Mouse (Mus musculus): Measurements from ENCODE around the gene Zbtb32.
A peak's percentile ranks its signal among the peaks of the same experiment; 100 is the strongest.

Gene Zbtb32

DNA sequence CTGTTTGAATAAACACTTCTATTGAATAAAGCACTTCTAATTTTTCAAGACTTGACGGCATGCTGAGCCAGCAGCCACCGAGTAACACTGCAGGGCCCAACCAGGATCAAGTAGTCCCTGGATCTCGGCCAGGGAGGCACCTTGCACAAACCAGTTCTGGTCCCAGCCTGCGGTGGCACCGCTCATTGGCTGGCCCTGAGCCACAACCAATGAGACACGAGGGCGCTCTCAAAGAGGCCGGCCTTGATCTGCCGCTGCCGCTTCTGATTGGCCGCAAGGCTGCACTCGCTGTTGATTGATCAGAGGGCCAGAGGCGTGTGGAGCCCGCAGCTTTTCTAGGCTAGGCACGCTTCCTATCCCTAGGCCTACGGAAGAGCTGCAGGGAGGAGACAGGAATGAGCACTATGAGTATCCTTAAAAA lies 1.2 kb upstream of the Zbtb32 start:
- DNase-seq, result peak; percentile 97

DNA sequence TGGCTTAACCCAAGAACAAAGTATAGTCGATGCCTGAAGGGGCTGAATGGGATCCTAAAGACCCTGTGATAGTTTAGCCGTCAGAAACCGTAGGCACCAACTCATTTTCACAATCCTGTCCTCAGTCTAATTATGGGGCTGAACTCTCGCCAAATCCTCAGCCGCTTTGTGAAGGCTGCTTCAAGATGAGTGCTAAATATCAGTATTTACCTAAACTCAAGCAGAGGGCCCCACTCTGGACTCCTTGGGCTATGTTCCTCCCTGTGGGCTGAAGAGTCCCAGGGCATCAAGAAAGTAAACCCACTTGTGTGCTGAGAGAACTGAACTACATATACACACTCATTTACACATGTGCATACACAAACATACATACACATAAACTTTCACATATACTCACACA lies 1.9 kb downstream of the Zbtb32 start:
- no peak for DNase-seq

DNA sequence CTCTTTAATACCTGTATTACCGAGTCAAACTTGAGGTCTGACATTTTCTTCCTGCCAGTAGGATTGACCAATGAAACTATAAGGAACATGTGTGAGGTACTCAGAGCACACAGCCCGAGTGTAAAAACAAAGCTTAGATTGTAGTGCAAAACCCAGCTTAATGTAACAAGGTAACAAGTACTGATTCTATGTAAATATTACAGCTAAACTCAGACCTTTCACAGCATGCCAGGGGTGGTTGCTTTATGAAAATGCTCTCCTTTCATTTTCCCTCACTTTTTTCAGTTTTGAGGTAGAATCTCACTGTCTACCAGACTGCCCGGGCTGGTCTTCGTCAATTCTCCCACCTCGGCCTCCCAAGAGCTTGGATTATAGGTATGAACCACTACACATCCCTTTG lies 2.6 kb downstream of the Zbtb32 start:
- no peak for DNase-seq

DNA sequence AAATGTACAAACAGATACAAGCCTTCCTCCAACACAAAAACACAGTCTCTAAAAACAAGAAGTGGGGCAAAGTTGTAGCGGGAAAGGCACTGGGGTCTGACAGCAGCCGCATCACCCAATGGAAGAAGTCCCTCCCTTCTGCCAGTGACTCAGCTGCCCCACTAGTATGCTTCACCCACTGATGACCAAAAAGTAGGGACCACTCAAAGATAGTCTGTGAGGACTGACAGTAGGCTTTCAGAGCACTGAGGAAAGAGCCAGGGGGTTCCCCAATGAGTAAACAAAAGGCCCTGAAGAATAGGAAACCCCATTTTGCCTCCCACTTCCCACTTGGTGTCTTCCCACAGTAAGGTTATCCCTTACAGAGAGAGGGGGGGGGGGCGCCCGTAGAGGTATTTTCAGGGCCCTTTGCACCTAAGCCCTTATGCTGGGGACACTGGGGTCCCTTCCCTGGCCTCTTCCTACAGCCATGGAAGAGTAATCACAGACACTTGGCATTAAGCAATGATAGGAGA lies 4.1 kb downstream of the Zbtb32 start:
- DNase-seq, result no peak

DNA sequence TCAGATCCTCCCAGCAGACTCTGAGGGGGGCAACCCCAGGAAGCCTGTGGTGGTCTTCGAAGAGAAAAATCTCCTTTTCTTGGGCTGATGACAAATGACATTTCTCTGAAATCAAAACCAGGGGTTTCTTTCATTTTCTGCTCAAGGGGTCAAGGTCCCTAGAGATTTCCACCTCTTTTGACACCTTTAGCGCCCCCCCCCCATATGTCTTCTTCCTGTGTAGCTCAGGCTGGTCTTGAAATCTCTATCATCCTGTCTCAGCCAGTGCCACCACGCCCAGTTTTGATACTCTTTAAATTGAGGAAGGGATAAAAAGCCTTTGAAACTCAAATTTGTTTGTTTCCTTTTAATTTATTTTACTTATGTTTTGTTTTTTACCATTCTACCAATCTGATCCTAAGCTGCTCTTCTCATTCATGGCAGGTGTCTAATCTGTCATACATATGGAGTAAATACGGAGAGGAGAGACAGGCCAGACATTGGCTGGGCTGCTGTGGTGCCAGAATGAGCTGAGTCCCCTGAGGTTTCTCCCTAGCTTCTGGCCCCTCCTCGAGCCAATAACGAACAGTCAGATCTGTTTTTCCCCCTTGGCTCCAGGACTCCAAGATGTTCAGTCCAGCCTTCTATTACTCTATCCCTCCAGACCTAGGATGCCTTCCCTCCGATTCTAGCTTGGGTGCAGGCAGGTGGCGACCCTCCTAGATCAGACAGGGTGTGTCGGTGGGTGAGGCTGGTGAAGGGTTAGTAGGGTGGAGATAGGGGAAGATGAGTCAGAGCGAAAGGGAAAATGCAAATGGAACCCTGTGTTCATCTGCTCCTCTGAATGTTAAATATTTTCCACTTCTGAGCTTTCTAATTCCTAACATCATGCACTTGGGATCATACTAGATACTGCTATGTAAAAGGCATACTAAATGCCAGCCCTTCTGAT lies 4.9 kb downstream of the Zbtb32 start:
- no peak for DNase-seq

DNA sequence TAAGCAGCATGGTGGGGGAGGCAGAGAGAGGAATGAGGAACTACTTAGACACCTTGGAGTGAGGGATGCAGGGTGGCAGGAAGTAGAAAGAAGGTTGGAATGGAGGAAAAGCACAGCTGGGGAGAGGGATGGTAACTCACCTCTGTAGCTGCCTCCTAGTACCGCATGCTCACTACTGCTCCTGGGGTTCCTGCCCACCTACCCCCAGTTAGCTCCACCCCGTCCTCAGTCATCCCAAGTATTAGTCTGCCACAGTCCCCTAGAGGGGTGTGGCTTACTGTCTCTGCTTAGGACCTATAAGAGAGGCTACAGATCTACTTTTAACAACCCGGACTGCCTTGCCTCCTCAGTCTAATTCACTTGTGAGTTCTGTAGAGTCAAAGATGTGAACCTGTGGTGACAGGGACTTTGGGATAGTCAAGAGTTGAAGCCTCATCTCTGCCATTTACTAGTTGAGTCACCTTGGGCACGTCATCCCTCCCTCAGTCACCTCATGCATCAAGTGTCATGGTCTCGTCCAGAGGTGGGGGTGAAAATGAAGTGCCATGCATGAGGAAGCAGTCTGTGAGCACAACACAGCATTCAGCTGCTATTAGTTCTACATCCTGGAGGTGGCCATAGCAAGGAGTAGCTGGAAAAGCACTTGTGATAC lies 5.8 kb downstream of the Zbtb32 start:
- DNase-seq, result no peak

DNA sequence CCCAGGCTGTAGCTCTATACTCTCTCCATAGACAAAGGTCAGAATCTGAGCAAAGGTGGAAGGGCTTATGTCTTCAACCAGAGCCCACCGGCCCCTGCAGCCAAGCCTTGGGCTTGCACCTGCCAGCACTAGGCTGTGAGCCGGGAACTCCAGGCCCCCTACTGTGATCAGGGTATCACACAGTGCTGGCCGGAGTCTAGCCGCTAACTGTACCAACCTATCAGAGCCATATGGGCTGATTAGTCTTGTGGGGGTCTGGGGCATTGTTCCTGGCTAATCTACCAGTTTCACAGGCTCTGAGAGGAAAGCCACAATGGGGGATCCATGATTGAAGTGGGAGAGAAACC lies 7.1 kb downstream of the Zbtb32 start:
- DNase-seq, result no peak

DNA sequence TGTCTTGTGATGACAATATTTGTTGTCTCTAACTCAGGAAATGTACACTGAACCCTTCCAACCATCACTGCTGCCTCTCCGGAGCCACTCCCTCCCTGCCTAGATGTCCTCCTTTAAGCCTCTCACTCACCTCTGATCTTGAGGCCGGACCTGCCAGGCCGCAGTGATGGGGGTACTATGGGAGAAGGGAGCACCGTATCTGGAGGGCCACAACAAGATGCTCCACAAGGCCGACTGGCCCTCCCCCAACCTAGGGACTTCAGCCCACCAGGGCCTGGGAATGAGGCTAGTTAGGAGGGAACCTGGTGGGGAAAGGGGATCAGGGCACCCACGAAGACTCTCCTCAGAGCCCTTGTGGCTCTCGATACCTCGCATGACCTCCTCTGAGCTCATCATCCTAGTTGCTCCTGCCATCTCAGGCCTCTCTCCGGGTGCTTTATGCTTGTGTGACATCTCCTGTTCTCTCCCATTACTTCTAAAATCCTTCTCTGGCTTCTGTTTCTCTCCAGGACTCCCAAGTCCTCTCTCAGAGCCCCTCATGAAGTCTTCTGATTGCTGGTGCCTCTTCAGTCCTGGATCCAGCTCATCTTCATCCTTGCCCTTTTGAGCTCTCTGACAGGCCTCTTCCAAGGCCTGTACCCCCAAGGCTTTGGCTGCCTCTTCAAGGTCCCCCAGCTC lies 7.6 kb downstream of the Zbtb32 start:
- no peak for DNase-seq

DNA sequence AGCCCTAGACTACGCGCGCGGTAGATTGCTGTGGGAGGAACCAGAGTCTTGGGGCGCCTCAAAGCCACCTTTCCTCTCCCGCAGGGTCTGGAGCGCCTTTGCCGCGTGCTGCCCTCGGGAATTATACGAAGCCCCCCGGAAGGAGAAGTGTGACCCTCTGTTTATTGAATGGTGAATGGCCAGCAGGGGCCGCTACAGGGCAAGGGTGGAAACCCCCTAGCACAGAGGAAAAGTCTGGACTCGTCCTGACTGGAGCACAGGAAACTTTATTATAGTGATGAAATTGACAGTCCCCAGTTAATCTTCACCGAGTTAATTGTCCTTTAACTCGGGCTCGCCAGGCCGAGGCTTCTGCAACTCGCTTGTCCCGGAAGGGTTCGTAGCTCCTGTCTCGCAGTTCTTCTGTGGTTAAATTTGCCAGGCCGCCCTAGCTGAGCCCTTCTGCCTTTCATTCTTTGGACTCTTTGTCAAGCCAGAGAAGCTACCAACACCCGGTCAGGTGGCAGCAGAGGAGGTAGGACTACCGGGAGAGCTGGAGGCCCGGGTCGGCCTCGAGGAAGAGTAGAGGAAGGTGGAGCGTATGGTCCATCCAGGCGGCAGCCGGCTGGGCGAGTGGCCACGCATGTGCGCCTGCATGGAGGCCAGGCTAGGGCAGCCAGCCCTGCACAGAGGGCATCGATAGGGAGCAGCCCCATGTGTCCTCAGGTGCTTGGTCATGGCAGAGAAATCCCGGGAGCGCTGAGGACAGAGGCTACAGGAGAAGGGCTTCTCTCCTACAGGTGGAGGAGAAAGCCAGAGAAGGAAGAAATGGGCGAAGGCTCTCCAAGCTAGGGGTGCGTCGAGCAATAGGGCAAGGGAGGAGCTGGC lies 9.0 kb downstream of the Zbtb32 start:
- peak; percentile 89 for DNase-seq

DNA sequence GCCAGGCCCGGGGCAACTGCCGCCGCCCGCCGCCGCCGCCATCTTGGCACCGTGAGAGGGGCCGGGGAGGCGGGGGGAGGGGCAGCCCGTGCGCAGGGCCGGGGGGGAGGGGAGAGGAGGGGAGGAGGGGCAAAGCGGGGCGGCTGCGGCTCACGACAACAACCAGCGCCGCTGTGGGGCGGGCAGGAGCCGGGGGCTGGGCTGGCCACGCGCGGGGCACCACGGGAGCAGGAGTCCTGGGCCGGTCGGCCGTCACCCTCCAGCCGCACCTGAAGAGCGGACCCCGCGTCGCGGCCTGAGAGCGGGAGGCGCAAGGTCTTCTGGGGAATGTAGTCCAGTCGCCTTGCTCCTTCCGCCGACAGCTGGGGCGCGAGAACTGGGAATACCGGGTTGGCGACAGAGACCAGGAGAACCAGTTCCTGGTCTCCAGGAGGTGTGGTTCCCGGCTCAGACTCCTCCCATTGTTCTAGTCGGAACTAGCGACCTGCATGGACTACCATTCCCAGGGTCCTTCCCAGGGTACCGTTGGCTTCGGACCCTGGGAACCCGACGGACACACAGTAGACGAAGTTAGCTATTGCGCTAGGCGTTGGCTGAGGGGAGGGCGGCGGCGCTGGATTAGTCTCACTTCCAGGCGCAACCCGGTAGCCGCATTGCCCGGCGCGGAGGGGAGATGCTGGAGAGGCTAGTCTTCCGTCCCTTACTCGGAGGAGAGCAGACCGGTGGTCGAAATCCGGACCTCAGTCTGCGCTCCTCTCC lies 9.9 kb downstream of the Zbtb32 start, which contains the start of gene Kmt2b:
Kmt2b (minus strand) TSS at position 51 of the 759 bp plus-strand sequence.
- DNase-seq, result peak; percentile 98

DNA sequence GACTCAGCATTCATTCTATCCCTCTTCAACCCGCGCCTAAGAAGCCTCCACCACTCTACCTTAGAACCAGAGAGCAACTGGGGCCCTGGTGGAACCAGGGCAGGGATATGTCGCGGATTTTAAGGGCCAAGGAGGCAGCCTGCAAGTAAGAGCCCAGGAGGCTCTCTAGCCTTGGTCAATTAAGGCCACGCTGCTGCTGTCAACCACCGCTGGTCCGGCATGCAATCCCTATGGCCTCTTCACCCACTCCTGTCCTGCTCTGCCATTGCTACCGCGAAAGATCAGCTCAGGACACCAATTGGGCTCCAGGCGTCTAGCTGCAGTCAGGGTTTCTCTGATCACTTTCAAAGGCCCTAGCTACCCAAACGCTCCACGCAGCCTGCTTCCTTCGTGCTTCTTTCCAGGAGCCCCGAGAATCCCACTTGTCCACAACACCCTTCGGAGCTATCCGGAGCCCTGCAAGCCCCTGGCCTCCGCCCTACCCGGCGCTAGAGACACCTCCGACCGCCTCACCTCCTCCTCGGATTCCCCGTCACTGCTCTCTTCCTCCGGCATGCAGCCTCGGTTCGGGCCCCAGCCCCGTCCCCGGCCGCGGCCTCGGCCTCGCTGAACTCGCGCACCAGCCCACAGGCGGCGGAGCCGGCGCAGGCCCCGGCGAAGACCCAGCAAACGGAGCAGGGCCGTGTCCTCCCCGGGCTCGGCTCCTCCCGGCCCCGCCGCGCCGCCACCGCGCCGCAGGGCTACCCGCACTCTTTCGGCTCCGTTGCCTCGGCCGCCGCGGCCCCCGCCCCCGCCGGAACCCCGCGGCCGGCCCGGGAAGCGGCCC lies 10.7 kb downstream of the Zbtb32 start:
- no peak for DNase-seq

DNA sequence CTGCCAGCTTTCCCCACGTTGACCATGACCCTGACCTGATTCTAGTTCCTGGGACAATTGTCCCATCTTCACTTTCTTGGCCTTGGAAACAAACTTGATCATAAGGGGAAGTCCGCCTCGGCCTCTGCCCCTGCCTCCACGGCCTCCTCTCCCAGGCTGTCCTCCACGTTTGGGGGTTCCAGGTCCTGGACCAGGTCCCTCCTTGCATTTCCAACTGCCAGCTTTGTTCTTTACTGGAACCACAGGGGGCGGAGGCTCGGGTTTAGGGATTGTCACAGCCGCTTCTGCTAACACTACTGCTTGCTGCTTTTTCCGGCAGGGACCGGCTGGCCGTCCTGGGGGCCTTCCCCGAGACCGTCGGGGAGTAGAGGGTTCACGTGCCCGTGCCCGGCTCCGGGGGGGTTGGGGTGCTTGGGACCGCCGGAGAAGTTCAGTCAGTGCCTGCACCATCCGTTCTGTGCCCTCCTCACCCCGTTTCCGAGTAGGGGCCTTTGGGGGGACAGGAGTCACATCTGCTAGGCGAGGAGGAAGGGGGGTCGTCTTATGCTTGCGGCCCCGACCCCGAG lies 12.2 kb downstream of the Zbtb32 start:
- no peak for DNase-seq

DNA sequence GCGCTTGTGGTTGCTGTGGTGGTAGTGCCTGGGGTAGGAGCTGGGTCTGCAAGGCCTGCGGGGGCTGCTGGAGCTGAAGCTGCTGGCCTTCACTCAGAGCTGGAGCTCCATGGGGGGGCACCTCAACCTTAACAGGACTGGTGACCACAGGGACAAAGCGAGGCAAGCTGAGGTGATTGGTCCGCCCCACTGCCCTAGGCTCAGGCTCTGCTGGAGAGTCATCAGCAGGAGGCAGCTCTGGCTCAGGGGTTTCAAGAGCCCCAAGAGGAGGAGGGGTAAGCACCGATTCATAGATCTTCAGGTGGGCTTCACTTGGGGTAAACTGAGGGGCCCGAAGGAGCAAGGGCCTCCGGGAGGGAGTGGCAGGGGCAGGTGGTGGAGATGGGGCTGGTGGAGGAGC lies 13.5 kb downstream of the Zbtb32 start:
- DNase-seq, result no peak

DNA sequence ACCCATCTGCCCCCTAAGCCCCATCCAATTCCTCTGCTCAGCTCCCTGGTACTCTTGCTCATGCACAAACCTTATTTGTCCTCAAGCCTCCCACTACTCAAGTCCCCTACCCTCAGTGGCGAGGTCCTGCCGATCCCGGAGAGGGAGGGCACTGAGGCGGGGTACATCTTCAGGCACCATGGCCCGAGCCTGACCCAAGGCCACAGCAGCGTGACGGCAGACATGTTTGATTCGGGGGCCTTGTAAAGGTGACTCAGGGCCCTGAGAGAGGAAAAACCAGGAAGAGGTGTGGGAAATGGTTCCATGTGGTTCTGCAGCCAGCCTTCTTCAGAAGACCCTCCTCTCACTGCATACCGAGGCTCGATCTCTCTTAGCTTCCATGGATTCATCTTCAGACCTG lies 14.4 kb downstream of the Zbtb32 start:
- DNase-seq, result no peak

DNA sequence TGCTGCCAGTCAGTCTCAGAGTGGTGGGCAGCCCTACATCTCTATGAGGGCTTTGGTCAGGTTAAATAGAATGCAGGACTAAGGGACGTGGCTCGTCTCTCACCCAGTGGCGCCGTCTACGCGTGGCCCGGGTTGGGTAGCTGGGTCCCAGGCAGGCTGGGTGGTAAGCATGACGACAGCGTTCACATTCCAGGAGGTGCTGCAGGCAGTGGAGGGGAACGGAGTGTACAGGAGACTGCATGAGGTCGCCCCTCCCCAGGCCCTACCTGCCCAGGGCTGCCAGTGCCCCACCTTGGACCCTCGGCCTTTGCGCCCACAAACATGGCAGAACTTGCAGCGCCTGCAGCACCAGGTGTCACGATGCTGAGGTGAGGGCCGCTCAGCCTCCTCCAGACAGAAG lies 17.2 kb downstream of the Zbtb32 start:
- DNase-seq, result no peak

DNA sequence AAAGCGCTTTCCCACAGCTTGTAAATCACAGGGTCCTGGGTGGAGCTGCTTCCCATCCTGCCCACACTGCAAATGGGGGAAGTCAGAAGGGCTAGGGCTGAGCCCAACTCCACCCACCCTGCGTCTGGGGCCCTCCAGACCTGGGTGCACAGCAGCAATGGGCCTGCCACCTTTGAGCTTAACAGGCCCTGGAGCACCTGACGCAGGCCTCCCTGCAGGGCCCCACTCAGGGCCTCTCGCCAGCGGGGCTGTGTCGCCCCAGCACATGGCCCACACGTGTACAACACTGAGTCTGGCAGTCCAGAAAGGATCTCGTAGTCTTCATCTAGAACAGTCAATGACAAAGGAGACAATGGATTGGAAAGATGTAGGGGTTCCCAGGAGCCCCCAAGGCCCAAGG lies 18.8 kb downstream of the Zbtb32 start:
- DNase-seq, result no peak

DNA sequence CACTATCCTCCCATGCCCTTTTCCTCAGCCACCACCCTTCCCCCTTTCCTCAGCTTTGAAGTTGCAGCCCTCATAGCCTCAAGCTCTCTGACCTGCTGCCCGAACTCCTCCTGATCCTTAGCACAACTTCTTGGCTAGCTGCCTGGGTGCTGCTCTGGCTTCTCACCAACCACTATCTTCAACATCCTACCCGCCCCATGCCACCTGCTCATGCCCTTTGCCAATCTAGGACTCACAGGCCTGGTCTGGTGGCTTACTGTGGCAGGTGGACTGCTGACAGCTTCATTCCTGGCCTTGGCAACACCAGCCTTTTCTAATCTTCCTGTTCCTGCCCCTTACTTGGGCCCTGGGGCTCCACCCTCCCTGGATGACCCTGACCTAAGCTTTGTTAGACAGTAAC lies 25.7 kb downstream of the Zbtb32 start:
- peak; percentile 76 for DNase-seq

DNA sequence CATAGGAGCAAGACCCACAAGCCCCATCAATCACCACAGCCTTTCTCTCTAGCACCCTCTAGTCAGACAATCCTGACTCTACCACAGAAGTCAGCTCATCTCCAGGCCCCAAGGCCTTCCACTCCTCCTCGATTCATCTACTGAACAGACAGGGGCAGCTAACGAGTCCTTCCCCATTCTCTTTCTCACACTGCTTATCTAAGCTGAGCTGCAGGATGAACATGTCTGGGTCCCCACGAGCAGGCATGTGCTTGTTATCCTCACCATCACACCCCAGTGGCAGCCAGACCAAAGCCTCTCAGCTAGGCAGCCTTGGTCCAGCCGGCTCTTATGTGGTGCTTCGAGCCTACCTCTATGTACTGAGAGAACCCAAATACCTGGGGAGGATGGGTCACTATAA lies 26.3 kb downstream of the Zbtb32 start:
- no peak for DNase-seq

DNA sequence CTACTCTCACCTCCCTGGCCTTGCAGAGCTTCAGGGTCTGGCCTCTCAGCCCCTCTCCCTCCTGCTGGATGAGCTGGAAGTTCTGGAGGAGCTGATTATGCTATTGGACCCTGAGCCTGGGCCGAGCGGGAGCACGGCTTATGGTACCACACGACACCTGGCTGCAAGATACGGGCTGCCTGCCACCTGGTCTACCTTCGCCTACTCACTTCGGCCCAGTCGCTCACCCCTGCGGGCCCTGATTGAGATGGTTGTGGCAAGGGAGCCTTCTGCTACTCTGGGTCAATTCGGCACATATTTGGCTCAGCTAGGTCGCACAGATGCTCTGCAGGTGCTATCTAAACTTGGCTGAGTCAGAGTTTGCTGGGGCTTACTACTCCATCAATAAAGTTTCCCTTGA lies 31.2 kb downstream of the Zbtb32 start:
- DNase-seq, result no peak

DNA sequence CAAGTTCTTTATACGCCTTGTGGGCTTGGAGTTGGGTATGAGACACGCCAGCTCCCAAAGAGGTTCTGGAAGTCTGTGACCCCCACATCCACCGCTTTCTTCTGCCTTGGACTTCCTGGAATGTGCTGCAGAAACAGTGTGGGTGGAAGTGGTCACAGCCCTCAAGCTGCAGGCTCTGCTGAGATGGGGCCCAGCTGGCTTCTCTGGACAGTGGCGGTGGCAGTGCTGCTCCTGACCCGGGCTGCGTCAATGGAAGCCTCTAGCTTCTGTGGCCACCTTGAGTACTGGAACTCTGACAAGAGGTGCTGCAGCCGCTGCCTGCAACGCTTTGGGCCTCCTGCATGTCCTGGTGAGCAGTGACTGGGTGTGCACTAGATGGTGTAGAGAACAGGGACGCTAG lies 32.7 kb downstream of the Zbtb32 start:
- peak; percentile 40 for DNase-seq

Measured in kidney, postnatal 14 days (tissue).